22 mouse cellular contexts compared by ENCODE assay signal in the genomic region with DNA sequence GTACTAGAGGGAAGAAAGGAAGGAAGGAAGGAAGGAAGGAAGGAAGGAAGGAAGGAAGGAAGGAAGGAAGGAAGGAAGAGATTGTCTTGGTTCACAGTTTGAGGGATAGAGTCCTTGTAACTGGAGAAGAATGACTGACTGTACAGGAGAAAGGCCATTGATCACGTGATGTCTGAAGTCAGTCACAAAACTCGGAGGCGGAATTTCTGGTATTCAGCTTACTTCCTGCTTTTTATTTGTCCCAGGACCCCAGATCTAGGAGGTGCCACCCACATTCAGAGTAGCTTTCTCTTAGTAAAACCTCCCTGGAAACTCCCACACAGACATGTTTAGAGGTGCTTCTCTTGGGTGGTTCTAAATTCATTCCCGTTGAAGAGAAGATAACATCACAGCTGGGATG.
"Had no signal": no experiment of that assay in that cellular context is flagged by ENCODE, and none has a peak within 500 bp of the region (broad histone marks: within the 10 kb centered on the region; RNA-seq: fewer than 3 reads in every experiment).

No protein-coding gene starts in this region.

- H3K4me1 ChIP-seq: megakaryocyte, embryonic 14.5 days had no signal

- H3K36me3 ChIP-seq: limb, embryonic 12.5 days; limb, embryonic 15.5 days; lung, embryonic 15.5 days; midbrain, embryonic 10.5 days; neural tube, embryonic 13.5 days; stomach, embryonic 15.5 days had no signal

- H3K4me3 ChIP-seq: limb, embryonic 12.5 days; limb, embryonic 15.5 days; lung, embryonic 15.5 days; megakaryocyte, embryonic 14.5 days; midbrain, embryonic 10.5 days; neural tube, embryonic 13.5 days; stomach, embryonic 15.5 days had no signal

- H3K9ac ChIP-seq: limb, embryonic 12.5 days; limb, embryonic 15.5 days; liver, embryonic 14.5 days; lung, embryonic 15.5 days; neural tube, embryonic 13.5 days; stomach, embryonic 15.5 days had no signal

- H3K4me2 ChIP-seq: limb, embryonic 12.5 days; limb, embryonic 15.5 days; liver, embryonic 11.5 days; lung, embryonic 15.5 days; neural tube, embryonic 13.5 days; stomach, embryonic 15.5 days had no signal

- H3K27ac ChIP-seq: limb, embryonic 12.5 days; limb, embryonic 15.5 days; liver, embryonic 14.5 days; lung, embryonic 15.5 days; midbrain, embryonic 10.5 days; neural tube, embryonic 13.5 days; stomach, embryonic 15.5 days had no signal

- H3K9me3 ChIP-seq: limb, embryonic 12.5 days; limb, embryonic 15.5 days; lung, embryonic 15.5 days; midbrain, embryonic 10.5 days; neural tube, embryonic 13.5 days; stomach, embryonic 15.5 days had no signal

- DNase-seq: kidney, adult 18-20 months; kidney, adult 9 months; kidney, postnatal 10 days; kidney, postnatal 36 days; left cerebral cortex, postnatal 4 days; lung, adult 18-20 months; lung, postnatal 10 days; lung, postnatal 36 days; midbrain, embryonic 14.5 days; retina, postnatal 1 day; right cerebral cortex, postnatal 25 days; spleen, adult 18-20 months; thymus, postnatal 25 days had no signal
